Mouse (Mus musculus) gastrocnemius, adult 2 months (tissue): ENCODE measurements at regions not wholly inside any gene's neighbourhood (a gene's known extent, or its start where the extent isn't known, plus 50 kb on each side); places are given as distances from the start of the nearest gene placed in this dataset.

Experiments
- DNase-seq: peaks from one replicate; pipeline ENCODE4 v3.0.0; 2022
- H3K27ac ChIP-seq: fragments of 200-600 bp; 2 replicates; pipeline ENCODE4 v1.8.1; 2022; ENCODE audit warnings: mild to moderate bottlenecking
- H3K4me3 ChIP-seq: fragments of 200-600 bp; 2 replicates; pipeline ENCODE4 v1.8.1; 2022; ENCODE audit warnings: mild to moderate bottlenecking, moderate library complexity
- CTCF ChIP-seq: fragments of 200-600 bp; IDR thresholded peaks from 2 replicates; pipeline ENCODE4 v1.8.1; 2022; ENCODE audit warnings: antibody characterized with exemption, mild to moderate bottlenecking, moderate library complexity
- intact Hi-C: fragments of 180-260 bp; cut with DNase I; formaldehyde crosslinking; loops from one replicate; pipeline ENCODE4 v1.15.1; 2025

DNA sequence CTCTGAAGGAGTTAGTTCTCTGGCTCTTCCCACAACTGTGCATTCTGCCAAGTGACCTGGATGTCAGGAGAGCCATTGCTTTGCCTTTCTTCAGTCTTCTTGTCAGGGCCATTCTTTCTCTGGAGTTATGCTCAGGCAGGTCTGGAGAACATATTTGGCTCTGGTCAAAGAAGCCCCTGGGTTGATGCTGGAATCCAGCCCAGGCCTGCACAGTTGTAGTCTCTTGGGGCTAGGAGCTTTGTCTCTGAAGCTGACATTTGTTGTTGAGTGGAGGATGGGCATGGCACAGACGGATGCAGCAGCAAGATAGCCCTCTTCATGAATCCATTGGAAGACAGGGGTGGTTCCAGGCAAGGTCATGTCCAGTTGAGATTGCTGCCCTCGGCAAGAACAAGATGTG is 411.4 kb upstream of the Mki67 start:
- intact Hi-C loops: no loop called here
- TF ChIP-seq CTCF: no peak

GRCm38 (mm10) chr7:136129721-136130123 is 413.6 kb upstream of the Mki67 start:
- H3K4me3 ChIP-seq: peak overlapping the region; percentile 30
- intact Hi-C loops: no loop called here
- TF ChIP-seq CTCF: no peak
- peak; percentile 77 for DNase-seq
- no peak overlapping the region for H3K27ac ChIP-seq

More for the DNA sequence above, 411.4 kb upstream of the Mki67 start:
- Histone ChIP-seq H3K27ac (no peak overlapping the region), H3K4me3 (no peak overlapping the region)
- no peak for DNase-seq

- Histone ChIP-seq H3K4me3 (no peak overlapping the region), H3K27ac (no peak overlapping the region)
- no peak for TF ChIP-seq CTCF
- no peak for DNase-seq
- intact Hi-C loops: no loop called here
Measured at GRCm38 (mm10) chr7:136130666-136131239, 414.6 kb upstream of the Mki67 start.

- Histone ChIP-seq H3K4me3 (no peak overlapping the region), H3K27ac (no peak overlapping the region)
- intact Hi-C loops: no loop called here
- no peak for TF ChIP-seq CTCF
- no peak for DNase-seq
Measured at GRCm38 (mm10) chr7:136132976-136133375, 416.8 kb upstream of the Mki67 start.

DNA sequence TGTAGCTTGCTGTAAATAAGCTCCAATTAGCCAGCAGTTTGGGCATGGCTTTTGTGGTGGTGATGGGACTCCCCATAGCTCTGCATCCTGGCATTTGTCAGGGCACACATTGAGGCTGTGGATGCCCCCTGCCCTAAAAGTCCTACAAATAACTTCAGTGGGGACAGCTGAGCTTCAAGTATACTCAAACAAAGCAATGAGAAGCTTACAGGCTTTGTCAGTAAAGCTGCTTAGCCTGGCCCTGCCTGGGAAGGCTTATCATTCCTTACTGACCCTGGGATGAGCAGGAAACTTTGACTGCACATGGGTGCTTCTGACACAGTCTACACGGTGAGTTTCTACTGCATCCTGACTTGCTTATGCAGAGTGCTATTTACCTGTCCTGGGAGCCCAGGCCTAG is 420.5 kb upstream of the Mki67 start:
- intact Hi-C loops: no loop called here

GRCm38 (mm10) chr7:136137341-136137740 is 421.2 kb upstream of the Mki67 start:
- intact Hi-C loops: no loop called here
- no peak for DNase-seq
- Histone ChIP-seq H3K4me3 (no peak overlapping the region), H3K27ac (no peak overlapping the region)
- TF ChIP-seq CTCF: no peak

More for the DNA sequence above, 420.5 kb upstream of the Mki67 start:
- no peak overlapping the region for H3K4me3 ChIP-seq
- no peak overlapping the region for H3K27ac ChIP-seq
- no peak for TF ChIP-seq CTCF
- DNase-seq: no peak

DNA sequence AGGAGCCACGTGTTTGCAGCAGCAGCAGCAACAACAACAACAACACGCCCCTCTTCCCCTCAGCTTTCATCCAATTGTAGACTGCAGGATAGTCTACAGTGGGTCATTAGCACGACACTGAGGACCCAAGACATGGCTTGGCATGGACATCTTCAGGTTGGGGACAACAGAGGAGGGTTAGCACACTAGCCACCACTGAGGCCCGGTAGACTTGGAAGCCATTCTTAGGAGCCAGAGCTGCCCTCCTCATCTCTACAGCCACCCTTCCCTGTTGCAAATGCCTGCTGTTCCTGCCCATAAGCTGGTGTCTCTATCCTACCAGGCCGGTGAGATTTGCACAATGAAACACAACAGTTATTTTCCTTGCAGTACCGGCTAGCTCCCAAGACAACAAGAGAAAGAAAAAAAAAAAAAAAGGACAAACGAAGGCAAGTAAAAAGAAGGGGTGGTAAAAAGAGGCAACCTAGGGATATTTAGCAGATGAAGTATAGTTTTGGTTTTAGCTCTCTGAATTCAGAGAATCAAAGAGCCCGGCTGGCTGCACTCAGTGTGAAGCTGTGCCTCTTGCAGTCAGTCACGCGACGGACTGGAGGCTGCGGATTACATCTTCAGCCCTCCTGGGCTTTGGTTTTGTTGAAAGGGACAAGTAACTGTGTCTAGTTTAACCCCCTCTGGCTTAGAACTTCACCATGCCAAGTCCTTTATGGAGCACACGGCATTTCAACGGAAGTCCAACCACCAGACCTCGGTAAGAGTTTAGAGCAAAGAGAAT is 421.9 kb upstream of the Mki67 start:
- DNase-seq: no peak
- no peak overlapping the region for H3K4me3 ChIP-seq
- TF ChIP-seq CTCF: no peak
- no peak overlapping the region for H3K27ac ChIP-seq
- intact Hi-C loops: no loop called here

DNA sequence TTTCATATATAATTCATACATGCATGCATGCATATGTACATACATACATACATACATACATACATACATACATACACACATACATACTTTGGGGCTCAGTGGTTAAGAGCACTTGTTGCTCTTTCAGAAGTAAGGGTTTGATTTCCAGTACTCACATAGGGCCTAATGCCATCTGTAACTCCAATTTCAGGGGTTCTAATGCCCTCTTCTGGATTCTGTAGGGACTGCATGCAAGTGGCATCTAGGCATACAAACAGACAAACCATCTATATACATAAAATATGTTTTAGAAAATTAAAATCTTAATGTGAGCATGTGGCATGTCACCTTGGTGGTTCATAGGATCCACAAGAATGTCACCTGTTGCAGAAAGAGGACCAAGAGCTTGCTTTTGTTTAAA is 426.7 kb upstream of the Mki67 start:
- H3K4me3 ChIP-seq: no peak overlapping the region
- no peak for DNase-seq
- peak; percentile 50 for TF ChIP-seq CTCF
- H3K27ac ChIP-seq: no peak overlapping the region
- intact Hi-C loops: loop anchor here (5.0 kb wide), 1 partner anchor 306 kb away; no protein-coding TSS in a partner anchor

DNA sequence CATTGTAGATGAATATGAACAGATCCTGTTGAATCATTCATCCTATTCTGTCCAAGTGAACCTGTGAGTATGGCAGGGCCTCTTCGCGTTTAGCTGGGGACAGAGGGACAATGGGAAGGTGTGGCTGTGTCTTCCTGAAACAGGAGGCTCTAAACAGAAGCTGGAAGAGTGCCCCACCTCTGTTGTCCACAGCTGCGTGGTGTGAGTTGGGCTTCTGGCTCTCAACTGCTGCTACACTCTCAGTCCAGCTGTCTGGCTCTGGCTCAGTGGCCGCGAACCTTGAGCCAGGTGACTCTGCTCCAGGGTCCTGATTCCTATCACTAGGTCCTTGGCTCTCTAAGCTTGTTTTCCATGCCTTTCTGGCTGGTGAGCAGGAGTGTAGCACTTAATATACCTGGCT is 434.0 kb upstream of the Mki67 start:
- intact Hi-C loops: loop anchor here (5.0 kb wide), 1 partner anchor 1172 kb away; no protein-coding TSS in a partner anchor
- H3K4me3 ChIP-seq: no peak overlapping the region
- no peak for TF ChIP-seq CTCF
- no peak overlapping the region for H3K27ac ChIP-seq
- no peak for DNase-seq

- intact Hi-C loops: loop anchor here (5.0 kb wide), 1 partner anchor 1171 kb away; no protein-coding TSS in a partner anchor
- Histone ChIP-seq H3K27ac (no peak overlapping the region), H3K4me3 (no peak overlapping the region)
- TF ChIP-seq CTCF: no peak
- no peak for DNase-seq
Measured at GRCm38 (mm10) chr7:136151301-136151930, 435.3 kb upstream of the Mki67 start.

DNA sequence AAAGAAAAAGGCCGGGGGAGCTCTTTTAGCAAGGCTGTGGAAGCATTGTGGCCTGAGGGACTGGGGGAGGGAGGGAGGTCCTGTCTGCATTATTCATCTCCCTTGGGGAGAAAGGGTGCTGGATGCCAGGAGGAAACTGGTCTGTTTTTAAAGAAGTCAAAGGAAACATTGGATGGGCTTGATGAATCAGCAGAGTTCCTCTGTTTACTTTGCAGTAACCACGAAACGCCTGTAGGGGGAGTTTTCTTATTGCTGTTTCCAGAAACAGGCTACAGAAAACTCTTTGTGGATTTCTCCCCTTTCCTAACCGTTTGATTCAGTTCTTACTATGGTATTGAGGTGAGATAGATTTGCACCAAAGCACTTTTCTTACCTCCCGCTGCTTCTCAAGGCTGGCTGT is 436.3 kb upstream of the Mki67 start:
- peak; percentile 80 for TF ChIP-seq CTCF
- intact Hi-C loops: loop anchor here (5.0 kb wide), 1 partner anchor 1170 kb away; no protein-coding TSS in a partner anchor
- no peak overlapping the region for H3K4me3 ChIP-seq
- DNase-seq: peak; percentile 72
- H3K27ac ChIP-seq: 0 out of 2 replicates have a peak overlapping the region, but pooled peaks have one; percentile 24

- H3K4me3 ChIP-seq: no peak overlapping the region
- H3K27ac ChIP-seq: no peak overlapping the region
- intact Hi-C loops: loop anchor here (5.0 kb wide), 1 partner anchor 1169 kb away; no protein-coding TSS in a partner anchor
- TF ChIP-seq CTCF: no peak
- no peak for DNase-seq
Measured at GRCm38 (mm10) chr7:136153621-136154020, 437.5 kb upstream of the Mki67 start.

DNA sequence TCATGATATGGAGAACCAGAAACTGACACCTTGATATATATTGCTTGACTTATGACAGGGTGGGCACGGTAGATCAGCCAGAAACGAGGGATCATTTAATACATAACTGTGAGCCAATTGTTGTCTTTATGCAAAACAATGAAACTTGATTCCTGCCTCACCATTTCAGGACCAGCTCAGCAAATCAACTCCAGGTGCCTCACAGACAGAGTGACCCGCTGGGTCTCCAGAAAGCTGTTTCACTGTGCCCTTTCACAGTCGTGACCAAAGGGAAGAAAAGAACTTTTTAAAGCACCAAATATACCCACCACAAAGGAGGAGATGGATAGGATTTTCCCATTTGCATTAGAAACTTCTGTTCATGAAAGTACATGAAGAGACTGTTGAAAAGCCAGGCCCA is 443.0 kb upstream of the Mki67 start:
- Histone ChIP-seq H3K27ac (no peak overlapping the region), H3K4me3 (no peak overlapping the region)
- intact Hi-C loops: no loop called here
- TF ChIP-seq CTCF: no peak
- DNase-seq: no peak
